Mouse (Mus musculus): ENCODE data around the gene Thbs3. TPM values are rescaled to one million over a fixed set of nuclear protein-coding genes. Genes with fewer than 3 reads are reported as not detected.

Thbs3 gene
- polyA plus RNA-seq, 1 experiment from 2014 or later, result 45.6 TPM

DNA sequence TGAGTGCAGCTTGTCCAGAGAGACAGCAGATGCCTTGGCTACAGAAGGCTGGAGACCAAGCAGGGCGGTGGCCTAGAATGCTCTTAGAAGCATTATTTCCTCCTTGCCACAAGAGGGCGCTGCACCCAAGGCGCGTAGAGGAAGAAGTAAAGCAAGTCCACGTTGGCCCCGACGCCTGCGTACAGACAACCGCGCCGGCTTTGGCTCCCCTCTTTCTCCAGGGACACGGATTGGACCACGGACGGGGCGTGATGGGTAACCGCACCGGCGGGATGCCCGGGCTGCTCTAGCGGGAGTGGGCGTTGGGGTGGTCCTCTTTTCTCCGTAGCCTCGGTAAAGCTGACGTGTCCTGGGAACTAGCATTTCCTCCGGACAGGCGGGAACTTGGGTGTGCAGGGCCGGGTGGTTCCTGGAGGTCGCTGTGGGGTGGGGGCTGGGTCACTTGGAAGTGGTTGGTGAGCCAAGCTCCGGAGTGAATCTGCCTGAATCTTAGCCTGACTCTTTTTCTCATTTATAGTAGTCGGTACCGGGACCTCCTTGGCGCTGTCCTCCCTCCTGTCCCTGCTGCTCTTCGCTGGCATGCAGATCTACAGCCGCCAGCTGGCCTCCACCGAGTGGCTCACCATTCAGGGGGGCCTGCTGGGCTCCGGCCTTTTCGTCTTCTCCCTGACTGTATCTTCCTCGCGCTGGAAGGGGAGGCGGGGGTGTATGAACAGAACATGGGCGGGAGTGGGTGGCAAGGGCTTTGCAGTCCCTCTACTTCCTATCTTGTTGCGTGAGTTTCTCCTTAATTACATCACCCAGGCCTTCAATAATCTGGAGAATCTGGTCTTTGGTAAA lies 31.5 kb downstream of the Thbs3 start, which contains the start of gene Trim46:
Gene Trim46 (minus strand): TSS at position 49 of the 840 bp plus-strand sequence.
- H3K4me1 ChIP-seq (replicated peaks), result peaks cover 62% of the 10 kb centered on the region
- peak within 1 kb of the TSS; percentile 96 for H3K27ac ChIP-seq (replicated peaks)
- peak within 1 kb of the TSS; percentile 82 for H3K9ac ChIP-seq
- H3K4me2 ChIP-seq, result peak within 1 kb of the TSS; percentile 90
- H3K27me3 ChIP-seq, result no peaks in the 10 kb centered on the region
- ATAC-seq (ENCODE audit: low read depth), result peak; percentile 68
- WGBS, result 1% methylated on average over 42 of the region's 42 CpGs
- peaks cover 25% of the 10 kb centered on the region for H3K36me3 ChIP-seq
- H3K9me3 ChIP-seq, result no peaks in the 10 kb centered on the region
- H3K4me3 ChIP-seq, result peak within 1 kb of the TSS; percentile 63

DNA sequence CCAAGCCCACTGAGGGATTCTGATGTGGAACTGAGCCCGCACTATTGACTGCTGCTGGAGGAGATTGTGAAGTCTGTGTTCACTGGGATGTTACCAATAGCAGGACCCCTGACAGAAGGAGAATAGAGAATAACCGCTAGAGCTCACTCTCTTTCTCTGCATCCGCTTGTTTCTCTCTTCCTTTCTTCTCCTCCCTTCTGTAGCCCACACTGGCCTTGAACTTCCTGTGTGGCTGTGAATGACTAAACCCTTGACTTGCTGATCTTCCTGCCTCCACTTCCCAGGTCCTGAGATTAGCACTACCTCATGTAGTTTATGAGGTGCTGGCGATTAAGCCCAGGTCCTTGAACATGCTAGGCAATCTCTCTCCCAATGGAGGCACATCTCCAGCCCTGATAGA lies 32.5 kb downstream of the Thbs3 start:
- WGBS, result 85% methylated on average over 4 of the region's 4 CpGs
- H3K4me3 ChIP-seq, result peak overlapping the region; percentile 63
- no peak for ATAC-seq (ENCODE audit: low read depth)
- peaks cover 65% of the 10 kb centered on the region for H3K4me1 ChIP-seq (replicated peaks)
- H3K36me3 ChIP-seq, result peaks cover 15% of the 10 kb centered on the region
- H3K4me2 ChIP-seq, result peak overlapping the region; percentile 90
- H3K9me3 ChIP-seq, result no peaks in the 10 kb centered on the region
- H3K9ac ChIP-seq, result peak overlapping the region; percentile 82
- no peak overlapping the region for H3K27ac ChIP-seq (replicated peaks)
- no peaks in the 10 kb centered on the region for H3K27me3 ChIP-seq

DNA sequence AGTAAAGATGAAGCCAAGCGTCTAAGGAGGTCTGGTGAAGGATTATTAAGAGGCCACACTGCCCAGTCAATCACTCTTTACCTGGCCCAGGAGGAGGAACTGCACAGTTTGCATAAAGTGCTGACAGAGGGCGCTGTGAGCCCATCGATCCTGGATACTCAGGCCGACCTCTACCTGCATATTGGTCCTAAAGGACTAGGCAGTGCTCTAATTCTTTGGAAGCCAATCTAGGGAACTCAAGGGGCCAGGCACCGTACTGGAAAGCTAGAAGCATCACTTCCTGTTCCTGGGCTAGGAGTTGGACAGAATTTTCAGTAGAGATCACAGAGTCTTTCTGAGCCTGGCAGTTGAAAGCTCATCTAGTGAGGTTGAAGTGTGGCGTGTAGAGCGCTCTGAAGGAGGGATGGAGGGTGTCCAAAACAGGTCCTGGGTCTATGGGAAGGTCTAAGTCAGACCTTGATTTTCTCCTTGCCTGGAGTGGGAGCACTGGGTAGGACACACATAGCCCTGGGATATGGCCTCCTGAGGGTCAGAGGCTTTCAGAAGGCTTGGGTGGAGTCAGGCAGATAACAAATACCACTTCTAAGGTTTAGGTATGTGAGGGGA lies 35.6 kb downstream of the Thbs3 start:
- H3K27me3 ChIP-seq, result no peaks in the 10 kb centered on the region
- no peak overlapping the region for H3K9ac ChIP-seq
- H3K4me3 ChIP-seq, result no peak overlapping the region
- no peak overlapping the region for H3K4me2 ChIP-seq
- peaks cover 40% of the 10 kb centered on the region for H3K4me1 ChIP-seq (replicated peaks)
- ATAC-seq (ENCODE audit: low read depth), result no peak
- H3K27ac ChIP-seq (replicated peaks), result peak overlapping the region; percentile 4; the same call in 1 of the 2 replicates
- 22% methylated on average over 7 of the region's 7 CpGs for WGBS
- H3K36me3 ChIP-seq, result peaks cover 11% of the 10 kb centered on the region
- no peaks in the 10 kb centered on the region for H3K9me3 ChIP-seq

DNA sequence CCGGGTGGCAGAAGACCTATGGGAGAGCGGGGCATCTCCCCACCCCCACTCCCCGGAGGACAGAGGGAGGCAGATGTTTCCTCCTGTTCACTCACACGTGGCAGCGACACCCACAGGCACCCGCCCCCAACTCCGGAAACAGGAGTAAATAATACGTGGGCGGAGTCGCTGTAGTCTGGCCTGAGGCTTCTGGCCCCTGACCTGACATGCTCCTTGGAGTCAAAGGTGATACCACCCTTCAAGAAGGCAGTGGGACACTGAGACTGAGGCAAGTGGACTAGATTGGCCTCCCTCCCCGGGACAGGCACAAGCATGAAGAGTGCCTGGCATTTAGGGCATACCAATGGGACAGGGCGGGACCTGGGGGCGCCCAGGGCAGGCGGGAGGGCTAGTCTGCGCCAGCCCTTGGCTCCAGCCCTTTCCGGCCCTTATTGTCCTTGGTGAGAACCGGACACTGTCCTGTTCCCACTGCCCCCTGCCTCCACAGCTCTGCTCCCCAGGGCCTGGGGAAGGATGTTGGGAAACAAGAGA lies 36.5 kb downstream of the Thbs3 start:
- Histone ChIP-seq H3K27ac (replicated peaks) (no peak overlapping the region; the same call in 1 of the 2 replicates), H3K4me3 (no peak overlapping the region), H3K27me3 (no peaks in the 10 kb centered on the region), H3K4me2 (peak overlapping the region; percentile 39), H3K4me1 (replicated peaks) (peaks cover 34% of the 10 kb centered on the region), H3K9ac (peak overlapping the region; percentile 22; the same call in 1 of the 2 replicates), H3K36me3 (peaks cover 11% of the 10 kb centered on the region), H3K9me3 (no peaks in the 10 kb centered on the region)
- no peak for ATAC-seq (ENCODE audit: low read depth)
- WGBS, result 8% methylated on average over 17 of the region's 17 CpGs

DNA sequence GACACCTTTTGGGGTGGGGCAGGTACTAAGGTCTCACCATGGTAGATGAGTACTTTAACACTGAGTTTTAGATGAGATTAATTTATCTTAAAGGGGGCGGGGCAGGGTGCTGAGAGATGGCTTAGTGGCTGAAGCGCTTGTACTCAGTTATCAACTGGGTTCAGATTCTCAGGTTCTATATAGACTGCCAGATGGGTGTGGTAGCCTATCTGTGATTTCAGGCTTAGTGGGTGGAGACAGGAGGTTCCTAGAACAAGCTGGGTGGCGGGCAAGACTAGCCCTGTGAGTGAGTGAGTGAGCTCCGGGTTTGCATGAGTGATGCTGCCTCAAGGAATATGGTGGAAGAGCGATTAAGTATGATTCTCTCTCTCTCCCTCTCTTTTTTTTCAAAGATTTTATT lies 40.0 kb downstream of the Thbs3 start:
- H3K4me3 ChIP-seq, result no peak overlapping the region
- H3K9me3 ChIP-seq, result no peaks in the 10 kb centered on the region
- no peak for ATAC-seq (ENCODE audit: low read depth)
- H3K4me2 ChIP-seq, result no peak overlapping the region
- no peak overlapping the region for H3K9ac ChIP-seq
- no peaks in the 10 kb centered on the region for H3K27me3 ChIP-seq
- H3K4me1 ChIP-seq (replicated peaks), result peaks cover 19% of the 10 kb centered on the region
- no peaks in the 10 kb centered on the region for H3K36me3 ChIP-seq
- H3K27ac ChIP-seq (replicated peaks), result no peak overlapping the region
- WGBS, result 91% methylated on average over 5 of the region's 5 CpGs

DNA sequence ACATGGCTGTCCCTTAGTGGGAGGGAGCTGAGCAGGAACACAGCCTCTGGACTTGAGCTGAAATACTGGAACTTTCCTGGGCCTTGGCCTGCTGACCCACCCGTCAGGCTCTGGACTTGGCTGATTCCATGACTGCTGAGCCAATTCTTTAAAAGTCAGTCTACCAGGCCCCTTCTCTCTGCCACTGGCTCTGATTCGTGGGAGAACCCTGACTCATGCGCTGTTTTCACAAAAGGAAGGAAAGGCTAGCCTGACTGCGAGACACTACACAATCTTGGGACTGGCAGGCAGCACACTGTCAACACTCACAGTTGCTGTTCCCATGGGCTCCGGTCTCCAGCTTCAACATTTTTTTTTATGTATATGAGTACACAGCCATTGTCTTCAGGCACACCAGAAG lies 41.2 kb downstream of the Thbs3 start:
- H3K27me3 ChIP-seq, result no peaks in the 10 kb centered on the region
- no peak for ATAC-seq (ENCODE audit: low read depth)
- no peak overlapping the region for H3K4me3 ChIP-seq
- H3K27ac ChIP-seq (replicated peaks), result no peak overlapping the region
- H3K9me3 ChIP-seq, result no peaks in the 10 kb centered on the region
- H3K4me1 ChIP-seq (replicated peaks), result peaks cover 11% of the 10 kb centered on the region
- H3K4me2 ChIP-seq, result no peak overlapping the region
- 75% methylated on average over 5 of the region's 5 CpGs for WGBS
- no peaks in the 10 kb centered on the region for H3K36me3 ChIP-seq
- H3K9ac ChIP-seq, result no peak overlapping the region

DNA sequence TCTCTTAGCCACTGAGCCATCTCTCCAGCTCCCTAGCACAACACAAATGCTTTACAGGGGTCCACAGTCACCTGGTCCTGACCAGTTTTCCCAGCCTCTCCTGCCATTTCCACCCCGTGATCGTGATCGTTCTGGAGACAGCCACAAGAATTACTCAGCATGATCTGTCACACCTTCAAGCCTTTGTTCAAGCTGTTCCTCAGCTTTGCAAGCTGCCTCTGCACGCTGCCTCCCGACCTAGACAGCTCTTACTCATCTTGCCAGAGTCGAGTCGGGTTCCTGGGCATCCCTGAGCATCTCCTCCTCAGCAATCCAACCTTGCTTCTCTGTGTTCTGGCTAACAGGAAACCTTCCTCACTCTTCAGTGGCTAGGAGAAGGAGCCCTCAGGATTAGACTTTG lies 44.1 kb downstream of the Thbs3 start, which contains the start of gene Dpm3:
Gene Dpm3 (plus strand): TSS at position 283 of the 400 bp plus-strand sequence.
- Histone ChIP-seq H3K4me1 (replicated peaks) (no peaks in the 10 kb centered on the region), H3K9ac (no peak within 1 kb of the TSS)
- 53% methylated on average over 7 of the region's 7 CpGs for WGBS

DNA sequence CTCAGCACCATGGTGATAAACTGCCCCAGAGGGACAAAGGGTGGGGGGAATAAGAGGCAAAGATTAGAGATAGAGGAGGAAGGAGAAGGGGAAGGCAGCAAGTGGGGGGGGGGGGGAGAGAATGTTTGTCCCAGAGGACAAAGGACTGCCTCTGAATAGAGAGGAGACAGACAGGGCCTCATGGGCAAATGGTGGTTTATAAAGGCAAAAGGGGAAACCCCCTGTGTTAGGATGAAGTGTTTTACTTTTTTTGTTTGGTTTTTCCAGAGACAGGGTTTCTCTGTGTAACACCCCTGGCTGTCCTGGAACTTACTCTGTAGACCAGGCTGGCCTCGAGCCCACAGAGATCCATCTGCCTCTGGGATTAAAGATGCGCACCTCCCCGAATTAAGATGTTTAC lies 45.2 kb downstream of the Thbs3 start:
- WGBS, result 77% methylated on average over 3 of the region's 3 CpGs

More for the DNA sequence above, 44.1 kb downstream of the Thbs3 start, which contains the start of gene Dpm3:
- H3K4me2 ChIP-seq, result no peak within 1 kb of the TSS
- no peaks in the 10 kb centered on the region for H3K9me3 ChIP-seq
- no peaks in the 10 kb centered on the region for H3K36me3 ChIP-seq
- no peaks in the 10 kb centered on the region for H3K27me3 ChIP-seq
- no peak within 1 kb of the TSS for H3K27ac ChIP-seq (replicated peaks)
- H3K4me3 ChIP-seq, result no peak within 1 kb of the TSS
- ATAC-seq (ENCODE audit: low read depth), result no peak

DNA sequence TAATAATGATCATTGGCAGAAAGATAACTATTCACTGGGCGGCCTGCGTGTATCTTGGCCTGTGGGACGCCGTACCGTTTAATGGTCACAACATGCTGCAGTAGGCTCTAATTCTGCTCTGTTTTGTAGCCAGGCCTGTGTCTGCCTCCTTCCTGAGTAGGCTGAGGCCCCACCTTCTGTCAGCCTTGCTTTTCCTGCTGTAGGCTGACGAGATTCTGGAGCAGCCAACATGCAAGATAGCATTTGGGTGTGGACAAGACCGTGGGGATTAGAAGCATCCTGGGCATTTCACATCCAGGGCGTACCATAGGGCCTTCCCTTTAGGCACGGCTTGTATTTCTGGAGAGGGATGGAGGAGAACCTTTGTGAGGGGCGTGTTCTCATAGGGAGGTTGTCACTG lies 47.4 kb downstream of the Thbs3 start:
- H3K4me3 ChIP-seq, result no peak overlapping the region
- WGBS, result 73% methylated on average over 10 of the region's 10 CpGs
- ATAC-seq (ENCODE audit: low read depth), result no peak

More for the DNA sequence above, 45.2 kb downstream of the Thbs3 start:
- H3K4me1 ChIP-seq (replicated peaks), result no peaks in the 10 kb centered on the region
- H3K4me3 ChIP-seq, result no peak overlapping the region
- H3K9me3 ChIP-seq, result no peaks in the 10 kb centered on the region
- ATAC-seq (ENCODE audit: low read depth), result no peak
- H3K4me2 ChIP-seq, result no peak overlapping the region
- no peaks in the 10 kb centered on the region for H3K36me3 ChIP-seq
- H3K27me3 ChIP-seq, result no peaks in the 10 kb centered on the region
- H3K9ac ChIP-seq, result no peak overlapping the region
- no peak overlapping the region for H3K27ac ChIP-seq (replicated peaks)

DNA sequence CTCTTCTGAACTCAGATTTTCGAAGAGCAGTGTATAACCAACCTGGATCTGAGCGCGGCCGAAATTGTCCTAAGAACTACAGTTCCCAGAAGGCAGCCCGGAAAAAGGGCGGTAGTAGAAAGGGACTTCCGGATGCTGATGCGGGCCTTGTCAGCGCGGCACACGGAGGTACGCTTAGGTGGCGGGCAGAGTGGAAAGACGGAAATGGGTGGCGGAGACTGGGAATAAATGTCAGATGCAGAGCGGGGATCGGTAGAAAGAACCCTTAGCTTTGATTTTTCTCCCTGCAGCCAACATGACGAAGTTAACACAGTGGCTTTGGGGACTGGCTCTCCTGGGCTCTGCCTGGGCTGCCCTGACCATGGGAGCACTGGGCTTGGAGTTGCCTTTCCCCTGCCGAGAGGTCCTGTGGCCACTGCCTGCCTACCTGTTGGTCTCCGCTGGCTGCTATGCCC lies 51.5 kb downstream of the Thbs3 start:
- Histone ChIP-seq H3K9me3 (no peaks in the 10 kb centered on the region), H3K27me3 (no peaks in the 10 kb centered on the region), H3K36me3 (no peaks in the 10 kb centered on the region), H3K9ac (peak overlapping the region; percentile 93), H3K4me2 (peak overlapping the region; percentile 95), H3K4me1 (replicated peaks) (peaks cover 45% of the 10 kb centered on the region), H3K4me3 (peak overlapping the region; percentile 72), H3K27ac (replicated peaks) (peak overlapping the region; percentile 85)
- under 1% methylated on average over 20 of the region's 20 CpGs for WGBS
- peak; percentile 87 for ATAC-seq (ENCODE audit: low read depth)

More for the DNA sequence above, 47.4 kb downstream of the Thbs3 start:
- Histone ChIP-seq H3K36me3 (no peaks in the 10 kb centered on the region), H3K4me1 (replicated peaks) (peaks cover 13% of the 10 kb centered on the region), H3K27ac (replicated peaks) (no peak overlapping the region), H3K4me2 (no peak overlapping the region), H3K9ac (no peak overlapping the region), H3K9me3 (no peaks in the 10 kb centered on the region), H3K27me3 (no peaks in the 10 kb centered on the region)

DNA sequence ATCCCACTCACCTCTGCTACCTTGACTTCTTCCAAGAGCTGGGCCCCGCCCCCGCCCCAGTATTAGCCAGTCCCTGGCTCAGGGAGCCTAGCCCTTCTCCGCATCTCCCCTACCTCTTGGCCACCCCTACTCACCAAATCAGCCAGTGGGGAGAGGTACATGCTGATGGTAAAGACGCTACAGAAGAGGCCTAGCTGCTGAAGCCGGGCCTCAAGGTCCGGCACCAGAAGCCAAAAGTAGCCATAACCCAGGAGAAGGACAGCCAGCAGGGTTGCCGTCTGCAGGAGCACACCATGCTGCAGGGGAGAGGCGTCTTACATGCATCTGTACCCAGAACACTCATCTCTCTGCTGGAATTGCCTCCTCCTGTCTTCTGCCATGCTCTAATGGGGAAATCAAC lies 53.9 kb downstream of the Thbs3 start:
- ATAC-seq (ENCODE audit: low read depth), result no peak
- peak overlapping the region; percentile 81 for H3K4me2 ChIP-seq
- peaks cover 52% of the 10 kb centered on the region for H3K4me1 ChIP-seq (replicated peaks)
- no peaks in the 10 kb centered on the region for H3K36me3 ChIP-seq
- H3K9ac ChIP-seq, result peak overlapping the region; percentile 53; the same call in 1 of the 2 replicates
- H3K4me3 ChIP-seq, result peak overlapping the region; percentile 51
- no peak overlapping the region for H3K27ac ChIP-seq (replicated peaks)
- H3K9me3 ChIP-seq, result no peaks in the 10 kb centered on the region
- no peaks in the 10 kb centered on the region for H3K27me3 ChIP-seq
- 55% methylated on average over 8 of the region's 8 CpGs for WGBS

All from neural tube, embryonic 13.5 days (tissue).